Mouse (Mus musculus) MEL (cell line): ENCODE measurements at regions not wholly inside any gene's neighbourhood (a gene's known extent, or its start where the extent isn't known, plus 50 kb on each side); places are given as distances from the start of the nearest gene placed in this dataset.

Experiments used
- DNase-seq: peaks from one replicate; pipeline ENCODE4 v3.0.0; 2011; ENCODE audit warnings: low read depth, low spot score
- H3K27ac ChIP-seq: 2 replicates; pipeline ENCODE4 v1.5.1; 2012; ENCODE audit warnings: low read depth, mild to moderate bottlenecking, control low read depth, low read length, moderate library complexity; ENCODE audit not compliant: control insufficient read depth
- H3K27me3 ChIP-seq, 2 experiments: fragments of 150-350 bp in 1 of 2; sonication (generic) in 1 of 2; 2 replicates each; pipeline ENCODE4 v1.6.1; 2012; ENCODE audit warnings: low read length in 2 of 2, mild to moderate bottlenecking in 2 of 2, improper control_type of control experiment in 1 of 2, moderate library complexity in 1 of 2; ENCODE audit not compliant: insufficient read depth in 2 of 2, control insufficient read depth in 1 of 2
- H3K36me3 ChIP-seq, 2 experiments: 2 replicates each; pipeline ENCODE4 v1.6.1; 2012 to 2014; ENCODE audit warnings: low read length in 2 of 2, improper control_type of control experiment in 1 of 2, inconsistent platforms in 1 of 2, mild to moderate bottlenecking in 1 of 2; ENCODE audit not compliant: insufficient read depth in 2 of 2, control insufficient read depth in 1 of 2
- H3K4me1 ChIP-seq, 2 experiments: fragments of 150-350 bp in 1 of 2; sonication (generic) in 1 of 2; 2 replicates each; pipeline ENCODE4 v1.6.1; 2012; ENCODE audit warnings: low read length in 2 of 2, improper control_type of control experiment in 1 of 2, mild to moderate bottlenecking in 1 of 2; ENCODE audit not compliant: insufficient read depth in 2 of 2, control insufficient read depth in 1 of 2
- H3K4me3 ChIP-seq, 2 experiments: fragments of 150-350 bp in 1 of 2; sonication (generic) in 1 of 2; 2 replicates each; pipeline ENCODE4 v1.5.1; 2012; ENCODE audit warnings: low read depth in 2 of 2, low read length in 2 of 2, mild to moderate bottlenecking in 2 of 2, moderate library complexity in 2 of 2, control low read depth in 1 of 2, improper control_type of control experiment in 1 of 2; ENCODE audit not compliant: control insufficient read depth in 1 of 2, insufficient read depth in 1 of 2
- H3K79me2 ChIP-seq: 2 replicates; pipeline ENCODE4 v1.6.1; 2012; ENCODE audit warnings: mild to moderate bottlenecking, low read length, moderate library complexity; ENCODE audit not compliant: control insufficient read depth, poor library complexity, insufficient read depth
- H3K9ac ChIP-seq: 2 replicates; pipeline ENCODE4 v1.6.1; 2012; ENCODE audit warnings: low read depth, mild to moderate bottlenecking, control low read depth, low read length, moderate library complexity; ENCODE audit not compliant: control insufficient read depth, poor library complexity, severe bottlenecking
- H3K9me3 ChIP-seq: fragments of 150-350 bp; sonication (generic); replicated peaks from 2 replicates; pipeline ENCODE4 v1.6.1; 2012; ENCODE audit warnings: mild to moderate bottlenecking, low read length, improper control_type of control experiment, moderate library complexity; ENCODE audit not compliant: insufficient read depth
- BHLHE40 ChIP-seq: IDR thresholded peaks from 2 replicates; pipeline ENCODE4 v1.6.1; 2012; ENCODE audit warnings: low read depth, mild to moderate bottlenecking, inconsistent platforms, low read length, improper control_type of control experiment, borderline replicate concordance
- CTCF ChIP-seq, 3 experiments: IDR thresholded peaks in 2 of 3; conservative IDR thresholded peaks in 1 of 3; 2 replicates each; pipeline ENCODE4 v1.5.1; 2011 to 2012; ENCODE audit warnings: low read length in 3 of 3, low read depth in 2 of 3, mild to moderate bottlenecking in 2 of 3, improper control_type of control experiment in 1 of 3, inconsistent platforms in 1 of 3, mixed read lengths in 1 of 3, moderate library complexity in 1 of 3; ENCODE audit not compliant: control insufficient read depth in 1 of 3, insufficient read depth in 1 of 3, poor library complexity in 1 of 3, severe bottlenecking in 1 of 3
- E2F4 ChIP-seq: IDR thresholded peaks from 2 replicates; pipeline ENCODE4 v1.6.1; 2011; ENCODE audit warnings: low read depth, low read length, improper control_type of control experiment, borderline replicate concordance
- ELF1 ChIP-seq: IDR thresholded peaks from 2 replicates; pipeline ENCODE4 v1.6.1; 2014; ENCODE audit warnings: low read depth, mild to moderate bottlenecking, inconsistent platforms, low read length, improper control_type of control experiment, moderate library complexity
- EP300 ChIP-seq, 2 experiments: IDR thresholded peaks; 2 replicates each; pipeline ENCODE4 v1.6.1; 2011; ENCODE audit warnings: improper control_type of control experiment in 2 of 2, low read length in 2 of 2, low read depth in 1 of 2, mild to moderate bottlenecking in 1 of 2
- GABPA ChIP-seq: IDR thresholded peaks from 2 replicates; pipeline ENCODE4 v1.6.1; 2012; ENCODE audit warnings: low read depth, mild to moderate bottlenecking, inconsistent platforms, low read length, improper control_type of control experiment, moderate library complexity
- JUND ChIP-seq: IDR thresholded peaks from 2 replicates; pipeline ENCODE4 v1.6.1; 2011; ENCODE audit warnings: low read depth, mild to moderate bottlenecking, improper control_type of control experiment, low read length
- MAZ ChIP-seq: IDR thresholded peaks from 2 replicates; pipeline ENCODE4 v1.6.1; 2012; ENCODE audit warnings: low read depth, mild to moderate bottlenecking, inconsistent platforms, low read length, improper control_type of control experiment
- MEF2A ChIP-seq: IDR thresholded peaks from 2 replicates; pipeline ENCODE4 v1.6.1; 2014; ENCODE audit warnings: low read depth, mild to moderate bottlenecking, inconsistent platforms, low read length, improper control_type of control experiment; ENCODE audit not compliant: poor library complexity, insufficient replicate concordance, severe bottlenecking; ENCODE audit errors: extremely low read depth
- MXI1 ChIP-seq: IDR thresholded peaks from 2 replicates; pipeline ENCODE4 v1.6.1; 2011; ENCODE audit warnings: mild to moderate bottlenecking, low read depth, low read length, improper control_type of control experiment
- MYC ChIP-seq: IDR thresholded peaks from 2 replicates; pipeline ENCODE4 v1.6.1; 2011; ENCODE audit warnings: low read depth, mild to moderate bottlenecking, low read length, improper control_type of control experiment, moderate library complexity
- POLR2A ChIP-seq, 2 experiments: IDR thresholded peaks; 2 replicates each; pipeline ENCODE4 v1.6.1; 2011 to 2012; ENCODE audit warnings: low read length in 2 of 2, mild to moderate bottlenecking in 2 of 2, control low read depth in 1 of 2, improper control_type of control experiment in 1 of 2, low read depth in 1 of 2, moderate library complexity in 1 of 2; ENCODE audit not compliant: control insufficient read depth in 1 of 2, insufficient read depth in 1 of 2, poor library complexity in 1 of 2
- POLR2AphosphoS5 ChIP-seq: IDR thresholded peaks from 2 replicates; pipeline ENCODE4 v1.6.1; 2012; ENCODE audit warnings: low read depth, borderline replicate concordance, mild to moderate bottlenecking, inconsistent platforms, low read length, moderate library complexity, mixed read lengths
- RCOR1 ChIP-seq: IDR thresholded peaks from 2 replicates; pipeline ENCODE4 v1.6.1; 2012; ENCODE audit warnings: low read depth, mild to moderate bottlenecking, inconsistent platforms, low read length, improper control_type of control experiment
- SIN3A ChIP-seq: IDR thresholded peaks from 2 replicates; pipeline ENCODE4 v1.6.1; 2012; ENCODE audit warnings: low read length, improper control_type of control experiment, inconsistent platforms
- TBP ChIP-seq: IDR thresholded peaks from 2 replicates; pipeline ENCODE4 v1.8.0; 2011; ENCODE audit warnings: low read depth, low read length, improper control_type of control experiment
- USF1 ChIP-seq: IDR thresholded peaks from 2 replicates; pipeline ENCODE4 v1.6.1; 2014; ENCODE audit warnings: low read depth, mild to moderate bottlenecking, inconsistent platforms, low read length, improper control_type of control experiment, moderate library complexity
- USF2 ChIP-seq, 2 experiments: IDR thresholded peaks; 2 replicates each; pipeline ENCODE4 v1.6.1; 2011 to 2012; ENCODE audit warnings: improper control_type of control experiment in 2 of 2, low read length in 2 of 2, borderline replicate concordance in 1 of 2, inconsistent platforms in 1 of 2, low read depth in 1 of 2, mild to moderate bottlenecking in 1 of 2; ENCODE audit not compliant: insufficient read depth in 1 of 2
- ZC3H11A ChIP-seq: IDR thresholded peaks from 2 replicates; pipeline ENCODE4 v1.6.1; 2012; ENCODE audit warnings: low read depth, mild to moderate bottlenecking, inconsistent platforms, low read length, improper control_type of control experiment
- ZMIZ1 ChIP-seq: IDR thresholded peaks from 2 replicates; pipeline ENCODE4 v1.6.1; 2012; ENCODE audit warnings: low read depth, mild to moderate bottlenecking, inconsistent platforms, low read length, improper control_type of control experiment, moderate library complexity
- ZNF384 ChIP-seq: IDR thresholded peaks from 2 replicates; pipeline ENCODE4 v1.6.1; 2012; ENCODE audit warnings: low read depth, mild to moderate bottlenecking, inconsistent platforms, low read length, improper control_type of control experiment

DNA sequence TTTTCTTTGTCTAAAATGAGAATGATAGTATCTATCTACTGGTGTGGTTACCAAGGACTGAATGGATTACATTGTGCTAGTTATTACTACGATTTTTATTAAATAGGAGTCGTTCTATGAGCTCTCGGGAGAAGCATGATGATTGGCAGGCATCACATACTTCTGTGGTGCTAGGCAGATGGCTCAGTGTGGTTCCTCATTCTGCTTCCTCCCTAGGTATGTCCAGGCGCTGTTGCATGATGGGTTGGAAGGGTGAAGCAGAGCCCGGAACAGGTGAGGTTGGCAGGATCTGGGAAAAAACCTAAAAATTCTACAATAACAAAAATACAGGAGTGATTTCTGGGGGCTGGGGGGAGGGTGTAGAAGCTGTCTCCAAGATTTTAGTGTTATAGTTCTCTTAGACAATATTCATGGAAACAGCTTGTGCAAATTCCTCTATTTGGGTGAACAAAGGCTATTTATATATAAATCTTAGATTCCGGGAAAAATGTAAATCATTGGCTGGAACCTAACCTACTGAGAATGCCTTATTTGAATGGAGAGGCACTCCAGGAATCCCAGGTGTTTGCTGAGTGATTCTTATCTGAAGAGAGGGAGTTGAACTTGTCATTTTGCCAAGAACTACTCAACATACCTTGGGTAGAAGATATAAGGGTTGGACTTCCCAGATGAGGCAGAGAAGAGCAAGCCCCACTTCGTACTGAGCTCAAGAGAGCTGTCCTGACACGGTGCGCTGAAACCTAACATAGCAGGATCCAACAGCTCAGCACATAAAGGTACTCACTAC is 68.5 kb upstream of the Irak1bp1 start:
- H3K27me3 ChIP-seq: no peaks in the 10 kb centered on the region; a peak in 1 of 4 replicates
- TF ChIP-seq USF1 (no peak), USF2 (IDR thresholded peaks at IDR 0.05; ENCODE audit: borderline replicate concordance in 1 of 2, insufficient read depth in 1 of 2, low read depth in 1 of 2, low read length in 2 of 2) (no peak), MEF2A (no peak), ZNF384 (no peak), CTCF (IDR thresholded peaks at IDR 0.05 in 2 of 3, conservative IDR thresholded peaks at IDR 0.05 in 1 of 3; ENCODE audit: control insufficient read depth in 1 of 3, insufficient read depth in 1 of 3, low read depth in 2 of 3, low read length in 3 of 3, poor library complexity in 1 of 3, severe bottlenecking in 1 of 3) (no peak), TBP (no peak), EP300 (IDR thresholded peaks at IDR 0.05; ENCODE audit: low read depth in 1 of 2, low read length in 2 of 2) (no peak), RCOR1 (no peak), E2F4 (no peak), GABPA (no peak), MXI1 (no peak)

DNA sequence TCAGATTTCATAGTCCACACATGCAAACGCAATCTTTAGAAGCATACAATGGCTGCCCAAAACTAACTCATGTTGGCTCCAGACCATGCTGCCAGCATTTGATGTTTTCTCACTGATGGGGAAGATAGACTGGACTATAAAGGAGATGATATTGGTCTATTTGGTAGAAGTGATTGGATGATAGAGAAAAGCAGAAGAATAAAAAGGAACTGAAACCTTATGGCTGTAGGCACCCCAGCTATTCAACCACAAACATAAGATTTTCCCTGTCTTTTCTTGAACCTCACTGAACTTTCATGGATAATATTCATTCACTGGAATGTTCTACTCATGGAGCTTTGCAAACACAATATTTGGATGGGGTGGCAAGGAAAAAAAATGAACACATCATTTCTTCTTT is 65.7 kb upstream of the Irak1bp1 start:
- H3K27me3 ChIP-seq: no peaks in the 10 kb centered on the region; a peak in 1 of 4 replicates
- H3K9ac ChIP-seq: no peak overlapping the region
- no peaks in the 10 kb centered on the region for H3K9me3 ChIP-seq
- H3K79me2 ChIP-seq: no peaks in the 10 kb centered on the region
- no peaks in the 10 kb centered on the region for H3K36me3 ChIP-seq
- no peak overlapping the region for H3K27ac ChIP-seq
- TF ChIP-seq MYC: no peak
- no peak for TF ChIP-seq USF2 (IDR thresholded peaks at IDR 0.05; ENCODE audit: borderline replicate concordance in 1 of 2, insufficient read depth in 1 of 2, low read depth in 1 of 2, low read length in 2 of 2)
- no peak for TF ChIP-seq ZC3H11A
- no peak for TF ChIP-seq JUND
- TF ChIP-seq SIN3A: no peak
- no peak for TF ChIP-seq POLR2AphosphoS5
- no peak for TF ChIP-seq BHLHE40
- no peak for TF ChIP-seq ELF1
- no peak for TF ChIP-seq ZMIZ1
- TF ChIP-seq MAZ: no peak
- TF ChIP-seq POLR2A (IDR thresholded peaks at IDR 0.05; ENCODE audit: control insufficient read depth in 1 of 2, insufficient read depth in 1 of 2, low read depth in 1 of 2, low read length in 2 of 2, poor library complexity in 1 of 2): no peak
- no peak for TF ChIP-seq USF1
- no peak overlapping the region for H3K4me3 ChIP-seq
- no peaks in the 10 kb centered on the region for H3K4me1 ChIP-seq
- DNase-seq: no peak

More for the DNA sequence above, 68.5 kb upstream of the Irak1bp1 start:
- Histone ChIP-seq H3K4me3 (no peak overlapping the region), H3K9me3 (no peaks in the 10 kb centered on the region), H3K79me2 (no peaks in the 10 kb centered on the region), H3K4me1 (no peaks in the 10 kb centered on the region), H3K27ac (no peak overlapping the region), H3K9ac (no peak overlapping the region), H3K36me3 (no peaks in the 10 kb centered on the region)
- DNase-seq: no peak
